Comparison of ENCODE assay signal across 17 mouse cellular contexts in the genomic region with DNA sequence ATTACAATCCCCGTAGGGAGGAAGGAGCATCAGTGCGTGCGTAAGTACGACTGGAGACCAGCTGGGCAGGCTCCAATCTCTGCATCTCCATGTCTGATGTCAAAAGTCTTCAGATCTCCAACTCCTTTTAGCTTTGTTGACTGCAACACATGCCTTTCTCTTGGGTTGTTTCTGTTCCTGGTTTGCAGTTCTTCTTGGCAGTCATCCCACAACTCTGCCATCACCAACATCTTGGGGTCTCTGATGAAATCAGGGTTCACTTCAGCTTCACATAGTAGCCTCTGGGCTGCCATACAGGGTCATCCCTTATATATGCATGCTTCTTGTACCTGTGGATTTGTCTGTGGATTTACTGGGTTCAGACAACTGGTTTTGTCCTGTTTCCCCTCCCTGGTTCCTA.
"Had no signal": no experiment of that assay in that cellular context is flagged by ENCODE, and none has a peak within 500 bp of the region (broad histone marks: within the 10 kb centered on the region; RNA-seq: fewer than 3 reads in every experiment).

No protein-coding gene starts in this region.

- H3K9me3 ChIP-seq: liver, embryonic 15.5 days; neural tube, embryonic 13.5 days had no signal

- DNase-seq: kidney, adult 11 months; kidney, adult 9 months; kidney, postnatal 36 days; lung, adult 2 months; lung, postnatal 10 days; midbrain, embryonic 14.5 days; right cerebral cortex, adult 18-20 months; right cerebral cortex, postnatal 25 days; thymus, adult 18-20 months; thymus, postnatal 14 days had no signal

- H3K9ac ChIP-seq: liver, embryonic 15.5 days; neural tube, embryonic 13.5 days had no signal

- H3K27ac ChIP-seq: kidney, postnatal 0 days; left cerebral cortex, adult 2 months; limb, embryonic 10.5 days; liver, embryonic 15.5 days; midbrain, embryonic 10.5 days; neural tube, embryonic 13.5 days had no signal

- H3K4me3 ChIP-seq: left cerebral cortex, adult 2 months; limb, embryonic 10.5 days; liver, embryonic 15.5 days; midbrain, embryonic 10.5 days; neural tube, embryonic 13.5 days had no signal

- H3K27me3 ChIP-seq: liver, embryonic 15.5 days; neural tube, embryonic 13.5 days had no signal

- H3K4me2 ChIP-seq: liver, embryonic 11.5 days; liver, embryonic 15.5 days; neural tube, embryonic 13.5 days had no signal
